ENCODE assay signal across 9 mouse cellular contexts in genomic region chr8:128272866-128273344, GRCm38 (mm10).
DNase-seq lines count a peak whose midpoint lies in the region; ATAC-seq and TF ChIP-seq lines count a peak whose summit lies in the region.
"Had no signal": no experiment of that assay in that cellular context is flagged by ENCODE, and none has a peak within 500 bp of the region (broad histone marks: within the 10 kb centered on the region; RNA-seq: fewer than 3 reads in every experiment).

No protein-coding gene starts in this region.

- TF ChIP-seq CTCF in cerebellum, adult 2 months (IDR thresholded peaks at IDR 0.05; ENCODE audit: borderline replicate concordance, insufficient read depth, low read depth, low read length) = no peak
- TF ChIP-seq CTCF in midbrain, postnatal 0 days (IDR thresholded peaks at IDR 0.05) = no peak

- H3K4me3 ChIP-seq in cerebellum, adult 2 months (replicated peaks; ENCODE audit: insufficient read depth, low read depth, low read length) = no peak overlapping the region
- no peak overlapping the region for H3K4me3 ChIP-seq in midbrain, postnatal 0 days (ENCODE audit: low read depth, low read length)
- H3K4me3 ChIP-seq: embryonic facial prominence, embryonic 12.5 days had no signal

- peaks cover 3% of the 10 kb centered on the region; the same call in 1 of the 2 replicates for H3K4me1 ChIP-seq in cerebellum, adult 2 months (ENCODE audit: control insufficient read depth, insufficient read depth, low read length)
- no peaks in the 10 kb centered on the region for H3K4me1 ChIP-seq in midbrain, postnatal 0 days (ENCODE audit: insufficient read depth, low read length)

- H3K4me2 ChIP-seq in midbrain, postnatal 0 days (ENCODE audit: low read depth, low read length, poor library complexity, severe bottlenecking) = no peak overlapping the region
- H3K4me2 ChIP-seq: embryonic facial prominence, embryonic 12.5 days had no signal

- no peaks in the 10 kb centered on the region for H3K36me3 ChIP-seq in midbrain, postnatal 0 days (ENCODE audit: insufficient read depth, low read length)
- H3K36me3 ChIP-seq: embryonic facial prominence, embryonic 12.5 days had no signal

- DNase-seq in cerebellum, adult 2 months = peak; percentile 11 to 19
- no peak for DNase-seq in cerebellum, adult 9-10 months
- peak; percentile 59 to 72 for DNase-seq in right cerebral cortex, adult 2 months (ENCODE audit: low spot score in 2 of 2)
- DNase-seq in right cerebral cortex, postnatal 4 days = no peak
- peak; percentile 96 for DNase-seq in heart, adult 11 months
- peak; percentile 31 for DNase-seq in kidney, postnatal 14 days
- DNase-seq in midbrain, postnatal 0 days (ENCODE audit: low spot score) = peak; percentile 38
- DNase-seq in neural tube, embryonic 10.5 days (ENCODE audit: extremely low spot score, low spot score) = no peak

- no peak overlapping the region for H3K27ac ChIP-seq in cerebellum, adult 2 months (ENCODE audit: insufficient read depth, low read length)
- H3K27ac ChIP-seq in midbrain, postnatal 0 days (ENCODE audit: low read depth, low read length) = no peak overlapping the region
- H3K27ac ChIP-seq: embryonic facial prominence, embryonic 12.5 days had no signal

- TF ChIP-seq POLR2A in cerebellum, adult 2 months (IDR thresholded peaks at IDR 0.05; ENCODE audit: borderline replicate concordance, insufficient read depth, low read length) = no peak

- H3K27me3 ChIP-seq in cerebellum, adult 2 months (ENCODE audit: control insufficient read depth, insufficient read depth, low read length) = no peaks in the 10 kb centered on the region
- H3K27me3 ChIP-seq in midbrain, postnatal 0 days (ENCODE audit: insufficient read depth, low read length) = no peaks in the 10 kb centered on the region
- H3K27me3 ChIP-seq: embryonic facial prominence, embryonic 12.5 days had no signal

- WGBS in cerebellum, adult 2 months = 17% methylated on average over 3 of the region's 3 CpGs
- 35% methylated on average over 3 of the region's 3 CpGs for WGBS in midbrain, postnatal 0 days

- H3K9ac ChIP-seq in midbrain, postnatal 0 days (replicated peaks; ENCODE audit: low read length, poor library complexity, severe bottlenecking) = no peak overlapping the region
- H3K9ac ChIP-seq: embryonic facial prominence, embryonic 12.5 days had no signal

- no peaks in the 10 kb centered on the region for H3K9me3 ChIP-seq in midbrain, postnatal 0 days (ENCODE audit: low read length)
- H3K9me3 ChIP-seq: embryonic facial prominence, embryonic 12.5 days had no signal

- no peak for ATAC-seq in midbrain, postnatal 0 days (ENCODE audit: low FRiP score)

Comparison
In these comparisons a context has a peak if more than half of its experiments do, and no peak if none do; other contexts are left out.
1. DNase-seq: peak in cerebellum, adult 2 months (2 of 2), right cerebral cortex, adult 2 months (2 of 2), heart, adult 11 months (single experiment), kidney, postnatal 14 days (single experiment) and midbrain, postnatal 0 days (single experiment); none in cerebellum, adult 9-10 months (single experiment), right cerebral cortex, postnatal 4 days (single experiment) and neural tube, embryonic 10.5 days (single experiment).